Mouse (Mus musculus) embryonic facial prominence, embryonic 15.5 days (tissue): ENCODE results near the gene Nsun5. TPM values are rescaled to one million over a fixed set of nuclear protein-coding genes. Genes with fewer than 3 reads are reported as not detected.

Experiments
- ATAC-seq: fragments of 200-750 bp; cut with Nextera tagmentation; 2 replicates; pipeline ENCODE4 v1.8.0; 2017; ENCODE audit warnings: low read depth, moderate TSS enrichment; ENCODE audit not compliant: insufficient number of reproducible peaks, low FRiP score, low TSS enrichment
- H3K27ac ChIP-seq: fragments of 300-500 bp; sonication (generic); replicated peaks from 2 replicates; pipeline ENCODE4 v1.5.1; 2015; ENCODE audit warnings: mild to moderate bottlenecking, inconsistent platforms
- H3K27me3 ChIP-seq: fragments of 300-500 bp; sonication (generic); 2 replicates; pipeline ENCODE4 v1.6.1; 2015; ENCODE audit warnings: inconsistent platforms
- H3K36me3 ChIP-seq: fragments of 300-500 bp; sonication (generic); 2 replicates; pipeline ENCODE4 v1.6.1; 2015; ENCODE audit warnings: mild to moderate bottlenecking, inconsistent platforms
- H3K4me1 ChIP-seq: fragments of 300-500 bp; sonication (generic); 2 replicates; pipeline ENCODE4 v1.6.1; 2015; ENCODE audit warnings: inconsistent platforms
- H3K4me2 ChIP-seq: fragments of 300-500 bp; sonication (generic); replicated peaks from 2 replicates; pipeline ENCODE4 v1.6.1; 2015; ENCODE audit warnings: mild to moderate bottlenecking, inconsistent platforms
- H3K4me3 ChIP-seq: fragments of 300-500 bp; sonication (generic); replicated peaks from 2 replicates; pipeline ENCODE4 v1.5.1; 2015; ENCODE audit warnings: mild to moderate bottlenecking, inconsistent platforms
- H3K9ac ChIP-seq: fragments of 300-500 bp; sonication (generic); 2 replicates; pipeline ENCODE4 v1.6.1; 2015; ENCODE audit warnings: inconsistent platforms
- H3K9me3 ChIP-seq: fragments of 300-500 bp; sonication (generic); replicated peaks from 2 replicates; pipeline ENCODE4 v1.6.1; 2016; ENCODE audit warnings: inconsistent platforms
- WGBS: fragments of 180-500 bp; shearing (Covaris S2); methylation state at CpG from one replicate; pipeline ENCODE4 v1.1.7; 2015; 5-methylcytosine and 5-hydroxymethylcytosine counted together
- microRNA-seq: library from miRNA; unstranded; fragments of <30 nt; microRNA quantifications from one replicate; pipeline ENCODE4, GENCODE M21; 2016; ENCODE audit warnings: borderline number of aligned reads
- polyA plus RNA-seq: library from polyadenylated mRNA; unstranded; fragments of >200 nt; fragmentation: Nextera tagmentation; extraction: Ambion mirVana; gene quantifications from 2 replicates; pipeline ENCODE4 v1.2.1, GENCODE M21; 2015

Nsun5 gene
- polyA plus RNA-seq, 1 experiment from 2014 or later: 37.8 TPM

DNA sequence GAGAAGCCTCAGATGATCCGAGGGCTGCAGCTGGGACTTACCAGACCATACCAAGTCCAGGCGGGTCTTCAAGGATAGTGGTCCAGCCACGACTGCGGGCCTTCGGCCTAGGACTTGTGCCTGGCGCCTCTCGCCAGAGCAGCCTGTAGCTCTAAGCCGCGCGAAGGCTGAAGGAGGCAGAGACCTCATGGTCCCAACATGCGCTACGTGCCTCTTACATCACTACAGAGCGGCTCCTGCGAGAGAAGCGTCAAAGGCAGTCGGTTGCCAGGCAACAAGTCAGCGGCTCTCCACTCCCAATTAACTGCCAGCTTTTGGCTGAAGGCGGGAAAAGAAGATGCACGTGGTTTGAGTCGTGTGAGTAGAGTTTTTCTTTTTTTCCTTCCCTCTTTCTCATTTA, 34.9 kb downstream of the Nsun5 start:
- Histone ChIP-seq H3K36me3 (peaks cover 2% of the 10 kb centered on the region; the same call in 1 of the 2 replicates), H3K4me1 (no peaks in the 10 kb centered on the region), H3K4me2 (no peak overlapping the region), H3K27ac (no peak overlapping the region), H3K9me3 (no peaks in the 10 kb centered on the region), H3K4me3 (no peak overlapping the region), H3K9ac (no peak overlapping the region), H3K27me3 (no peaks in the 10 kb centered on the region)
- no peak for ATAC-seq
- WGBS: 34% methylated on average over 20 of the region's 20 CpGs

DNA sequence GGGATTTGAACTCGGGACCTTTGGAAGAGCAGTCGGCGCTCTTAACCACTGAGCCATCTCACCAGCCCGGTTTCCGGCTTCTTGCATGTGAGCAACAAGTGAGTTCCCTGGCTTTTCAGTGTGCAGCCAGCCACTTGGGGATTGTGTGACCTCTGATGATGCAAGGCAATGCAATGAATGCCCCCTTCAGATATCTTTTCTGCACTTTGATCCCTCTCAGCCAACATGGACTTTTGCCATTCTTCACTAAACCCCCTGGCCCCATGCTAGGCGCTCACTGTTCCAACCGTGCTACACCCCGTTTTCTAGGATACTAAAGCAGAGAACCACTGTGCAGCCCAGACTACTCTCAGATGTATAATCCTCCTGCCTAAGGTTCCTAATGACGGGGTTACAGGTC, 35.7 kb downstream of the Nsun5 start:
- Histone ChIP-seq H3K9me3 (no peaks in the 10 kb centered on the region), H3K4me1 (no peaks in the 10 kb centered on the region), H3K4me3 (no peak overlapping the region), H3K27me3 (no peaks in the 10 kb centered on the region), H3K36me3 (peaks cover 9% of the 10 kb centered on the region), H3K9ac (no peak overlapping the region), H3K4me2 (no peak overlapping the region), H3K27ac (no peak overlapping the region)
- no peak for ATAC-seq
- WGBS: 82% methylated on average over 9 of the region's 9 CpGs

DNA sequence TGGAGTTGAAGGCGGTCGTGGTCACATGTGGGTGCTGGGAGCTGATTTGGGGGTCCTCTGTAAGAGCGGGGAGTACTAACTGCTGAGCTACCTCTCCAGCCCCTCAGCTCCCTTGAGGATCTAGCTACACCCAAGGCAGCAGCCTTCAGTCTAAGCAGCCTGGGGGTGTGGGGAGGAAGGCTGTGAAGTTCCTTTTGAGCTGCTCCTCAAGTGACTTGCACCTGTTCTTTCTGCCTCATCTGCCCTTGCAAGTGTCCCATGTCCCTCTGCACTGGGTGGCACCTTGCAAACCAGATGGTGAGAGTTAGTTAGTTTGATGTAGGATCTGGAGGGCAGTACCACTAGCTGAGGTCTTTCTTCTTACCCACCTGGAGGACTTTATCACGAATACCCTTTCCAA, 38.4 kb downstream of the Nsun5 start:
- Histone ChIP-seq H3K9ac (no peak overlapping the region), H3K27ac (no peak overlapping the region), H3K4me3 (no peak overlapping the region), H3K27me3 (no peaks in the 10 kb centered on the region), H3K9me3 (no peaks in the 10 kb centered on the region), H3K4me1 (no peaks in the 10 kb centered on the region), H3K36me3 (peaks cover 29% of the 10 kb centered on the region), H3K4me2 (no peak overlapping the region)
- 86% methylated on average over 4 of the region's 4 CpGs for WGBS
- no peak for ATAC-seq

DNA sequence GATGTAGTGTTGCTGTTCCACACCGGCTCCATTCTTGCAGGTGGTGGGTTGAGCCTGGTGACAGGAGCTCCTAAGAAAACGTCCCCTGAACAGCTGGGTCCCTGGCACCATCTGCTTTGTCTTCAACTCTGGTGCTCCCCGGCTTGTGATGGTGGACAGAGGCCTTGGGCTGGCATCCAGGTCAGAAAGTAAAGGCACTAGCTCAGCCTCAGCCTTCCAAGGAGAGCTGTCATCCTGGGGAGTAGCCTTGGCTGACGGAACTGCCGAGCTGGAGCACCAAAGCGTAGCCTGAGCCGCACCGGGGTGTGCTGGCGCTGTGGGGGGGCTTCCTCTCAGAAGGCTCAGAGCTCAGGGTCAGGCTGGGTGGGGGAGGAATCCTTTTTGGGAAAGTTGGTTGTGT, 40.5 kb downstream of the Nsun5 start:
- H3K4me2 ChIP-seq: no peak overlapping the region
- 87% methylated on average over 9 of the region's 9 CpGs for WGBS
- H3K4me1 ChIP-seq: no peaks in the 10 kb centered on the region
- ATAC-seq: no peak
- no peaks in the 10 kb centered on the region for H3K27me3 ChIP-seq
- H3K4me3 ChIP-seq: no peak overlapping the region
- H3K9me3 ChIP-seq: no peaks in the 10 kb centered on the region
- H3K36me3 ChIP-seq: peaks cover 43% of the 10 kb centered on the region
- H3K27ac ChIP-seq: no peak overlapping the region
- no peak overlapping the region for H3K9ac ChIP-seq

Small RNA genes within 50 kb of the gene (microRNA-seq; reads per million reads assigned to microRNA genes)
- 0.52 reads per million for gene Mir7033

Other genes starting within 250 kb of the Nsun5 start
- 25.9 and 28.3 TPM in 2 replicates for gene Tbl2, start 220.3 kb upstream of the Nsun5 start, polyA plus RNA-seq
- 48.9 and 51.2 TPM in 2 replicates for gene Bcl7b, start 201.7 kb upstream of the Nsun5 start, polyA plus RNA-seq
- gene Baz1b, start 182.7 kb upstream of the Nsun5 start, polyA plus RNA-seq: 36.2 and 42.4 TPM in 2 replicates
- gene Fzd9, start 118.7 kb upstream of the Nsun5 start, polyA plus RNA-seq: 16.0 and 16.2 TPM in 2 replicates
- not detected in 2 replicates for gene Fkbp6, start 19.9 kb upstream of the Nsun5 start, polyA plus RNA-seq
- gene Trim50, start 16.7 kb upstream of the Nsun5 start, polyA plus RNA-seq: not detected in 2 replicates
- gene Pom121, start 24.6 kb downstream of the Nsun5 start, polyA plus RNA-seq: 12.7 and 13.5 TPM in 2 replicates
- 32.0 and 35.6 TPM in 2 replicates for gene Hip1, start 175.2 kb downstream of the Nsun5 start, polyA plus RNA-seq
- gene Ccl26, start 193.6 kb downstream of the Nsun5 start, polyA plus RNA-seq: not detected in 2 replicates
- 2.7 and 2.8 TPM in 2 replicates for gene Ccl24, start 203.1 kb downstream of the Nsun5 start, polyA plus RNA-seq